Mouse (Mus musculus) gastrocnemius, adult 18-20 months (tissue): ENCODE results near the gene Gm8897. TPM values are rescaled to one million over a fixed set of nuclear protein-coding genes. Genes with fewer than 3 reads are reported as not detected.
"Not testable (repeated sequence)": the region's sequence is repeated elsewhere in the genome, so short reads cannot be mapped to it uniquely, and the experiment has no call there.

ENCODE experiments used
- DNase-seq: peaks from one replicate; pipeline ENCODE4 v3.0.0; 2021; ENCODE audit warnings: low spot score
- long read RNA-seq, 2 experiments: library from polyadenylated mRNA; stranded (forward); transcript quantifications; one replicate each; pipeline ENCODE4 v2.0.0; 2021
- total RNA-seq, 2 experiments: library from RNA; stranded (reverse); gene quantifications; 2 replicates each; pipeline ENCODE4 v1.2.3; 2021

The Gm8897 gene
- not detected for total RNA-seq
- long read RNA-seq, experiment 1 = 0 reads
- long read RNA-seq, experiment 2 = 0 reads

- not testable (repeated sequence) for DNase-seq
Measured at GRCm38 (mm10) chr5:11416118-11416517, at the start of gene Gm8897. TSS of gene Gm8897 (plus strand) at chr5:11416418.

- not testable (repeated sequence) for DNase-seq
Measured at GRCm38 (mm10) chr5:11416691-11417090, 473 bp downstream of the Gm8897 start.

Other genes with a start within 250 kb of the Gm8897 start
- gene Gm5861, start 233.3 kb upstream of the Gm8897 start, total RNA-seq = not detected
- not detected for gene Gm8890, start 160.4 kb upstream of the Gm8897 start, total RNA-seq
- not detected for gene Speer1, start 74.9 kb upstream of the Gm8897 start, total RNA-seq
- gene Gm8906, start 86.3 kb downstream of the Gm8897 start, total RNA-seq = not detected
- gene Gm6460, start 178.5 kb downstream of the Gm8897 start, total RNA-seq = not detected